Mouse (Mus musculus) forebrain, embryonic 16.5 days (tissue): ENCODE results near the gene Eng. TPM values are rescaled to one million over a fixed set of nuclear protein-coding genes. Genes with fewer than 3 reads are reported as not detected.

ENCODE experiments used
- ATAC-seq: fragments of 200-750 bp; cut with Nextera tagmentation; 2 replicates; pipeline ENCODE4 v1.8.0; 2017; ENCODE audit warnings: mild to moderate bottlenecking, moderate library complexity
- H3K27ac ChIP-seq: fragments of 300-500 bp; sonication (generic); 2 replicates; pipeline ENCODE4 v1.5.1; 2014; ENCODE audit warnings: low read length, control low read depth
- H3K27me3 ChIP-seq: fragments of 300-500 bp; sonication (generic); replicated peaks from 2 replicates; pipeline ENCODE4 v1.6.1; 2014; ENCODE audit warnings: low read length; ENCODE audit not compliant: control insufficient read depth, insufficient read depth
- H3K36me3 ChIP-seq: fragments of 300-500 bp; sonication (generic); 2 replicates; pipeline ENCODE4 v1.6.1; 2014; ENCODE audit not compliant: control insufficient read depth, insufficient read depth
- H3K4me1 ChIP-seq: fragments of 300-500 bp; sonication (generic); replicated peaks from 2 replicates; pipeline ENCODE4 v1.6.1; 2014; ENCODE audit warnings: low read length; ENCODE audit not compliant: control insufficient read depth, insufficient read depth
- H3K4me2 ChIP-seq: fragments of 300-500 bp; sonication (generic); 2 replicates; pipeline ENCODE4 v1.6.1; 2014; ENCODE audit warnings: mild to moderate bottlenecking, low read length, control low read depth
- H3K4me3 ChIP-seq: fragments of 300-500 bp; sonication (generic); replicated peaks from 2 replicates; pipeline ENCODE4 v1.5.1; 2014; ENCODE audit warnings: mild to moderate bottlenecking, low read length, control low read depth
- H3K9ac ChIP-seq: fragments of 300-500 bp; sonication (generic); replicated peaks from 2 replicates; pipeline ENCODE4 v1.6.1; 2014; ENCODE audit warnings: low read depth, low read length, control low read depth
- H3K9me3 ChIP-seq: fragments of 300-500 bp; sonication (generic); 2 replicates; pipeline ENCODE4 v1.6.1; 2016; ENCODE audit warnings: low read length; ENCODE audit not compliant: control insufficient read depth
- WGBS: fragments of 180-500 bp; shearing (Covaris S2); extraction: QIAGEN DNeasy Blood & Tissue Kit; methylation state at CpG from one replicate; pipeline ENCODE4 v1.1.7; 2014; 5-methylcytosine and 5-hydroxymethylcytosine counted together
- polyA plus RNA-seq: library from polyadenylated mRNA; unstranded; fragments of >200 nt; fragmentation: Nextera tagmentation; extraction: Ambion mirVana; gene quantifications from 2 replicates; pipeline ENCODE4 v1.2.1, GENCODE M21; 2015

Eng gene
- polyA plus RNA-seq, 1 experiment from 2014 or later: 27.3 TPM

DNA sequence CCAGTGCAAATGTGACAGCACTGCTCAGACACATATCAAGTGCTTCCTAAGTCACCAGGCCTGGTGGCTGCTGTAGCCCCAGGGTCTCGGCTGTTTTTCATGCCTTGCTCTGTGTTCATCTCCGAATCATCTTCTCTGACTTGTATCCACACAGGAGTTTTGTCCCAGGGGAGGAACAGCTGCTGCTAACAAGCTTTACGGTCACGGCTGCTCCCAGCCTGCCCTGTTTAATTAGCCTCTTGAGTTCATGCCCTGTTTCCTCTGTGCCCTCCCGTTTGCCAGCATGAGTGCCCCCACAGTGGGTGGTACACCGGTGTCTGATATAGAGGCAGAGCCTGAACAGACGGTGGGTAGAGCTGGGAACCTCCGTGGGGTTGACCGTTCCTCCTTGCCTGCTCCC, 28.3 kb upstream of the Eng start:
- 0 out of 2 replicates have a peak, but pooled peaks cover 3% of the 10 kb centered on the region for H3K4me1 ChIP-seq
- peaks cover 3% of the 10 kb centered on the region; the same call in 1 of the 2 replicates for H3K9me3 ChIP-seq
- no peaks in the 10 kb centered on the region; the same call in 1 of the 2 replicates for H3K36me3 ChIP-seq
- no peak for ATAC-seq
- H3K4me3 ChIP-seq: no peak overlapping the region
- 77% methylated on average over 9 of the region's 9 CpGs for WGBS
- no peak overlapping the region for H3K4me2 ChIP-seq
- no peaks in the 10 kb centered on the region for H3K27me3 ChIP-seq
- no peak overlapping the region for H3K27ac ChIP-seq
- no peak overlapping the region for H3K9ac ChIP-seq

DNA sequence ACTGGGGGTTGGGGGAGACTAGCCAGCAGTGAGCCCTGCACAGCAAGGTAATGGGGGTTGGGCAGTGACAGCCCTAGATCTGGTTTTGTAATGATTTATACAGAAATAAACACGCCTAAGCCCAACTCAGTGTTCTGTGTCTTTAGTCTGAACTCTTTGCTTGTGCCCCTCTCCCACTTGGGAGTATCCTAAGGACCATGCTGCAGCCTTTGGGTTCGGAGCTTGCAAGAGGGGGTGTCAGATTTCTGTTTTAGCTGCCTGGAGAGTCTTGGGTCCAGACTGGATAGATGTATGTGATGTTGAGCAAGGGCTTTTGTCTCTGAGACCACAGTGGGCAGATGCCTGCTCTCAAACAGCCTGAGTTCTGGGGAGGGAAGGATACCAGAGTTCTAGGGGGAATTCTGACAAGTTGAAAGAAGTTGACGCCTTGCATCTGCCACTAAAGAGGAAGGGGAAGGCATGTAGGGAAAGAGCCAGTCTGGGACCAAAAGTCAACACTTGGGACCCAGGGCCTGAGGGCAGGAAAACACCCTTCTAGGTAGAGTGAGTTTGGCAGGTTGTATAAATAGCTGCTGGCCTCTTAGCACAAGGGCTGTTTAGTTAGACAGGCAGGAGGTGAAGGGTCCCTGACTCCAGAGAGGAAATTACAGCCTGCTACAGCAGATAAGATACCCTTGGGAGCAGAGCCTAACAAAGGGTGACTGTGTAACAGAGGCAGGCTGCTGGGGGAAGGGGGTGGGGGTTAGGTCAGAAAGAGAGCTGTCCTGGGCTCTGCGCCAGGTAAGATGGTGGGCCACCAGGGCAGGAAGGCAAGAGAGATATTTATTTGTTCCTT, 25.5 kb upstream of the Eng start:
- no peaks in the 10 kb centered on the region for H3K27me3 ChIP-seq
- H3K4me2 ChIP-seq: no peak overlapping the region
- no peak overlapping the region for H3K27ac ChIP-seq
- H3K9ac ChIP-seq: peak overlapping the region; percentile 4; the same call in 1 of the 2 replicates
- no peak overlapping the region for H3K4me3 ChIP-seq
- peaks cover 3% of the 10 kb centered on the region; the same call in 1 of the 2 replicates for H3K9me3 ChIP-seq
- H3K36me3 ChIP-seq: no peaks in the 10 kb centered on the region
- ATAC-seq: no peak
- WGBS: 60% methylated on average over 4 of the region's 4 CpGs
- H3K4me1 ChIP-seq: peaks cover 13% of the 10 kb centered on the region

DNA sequence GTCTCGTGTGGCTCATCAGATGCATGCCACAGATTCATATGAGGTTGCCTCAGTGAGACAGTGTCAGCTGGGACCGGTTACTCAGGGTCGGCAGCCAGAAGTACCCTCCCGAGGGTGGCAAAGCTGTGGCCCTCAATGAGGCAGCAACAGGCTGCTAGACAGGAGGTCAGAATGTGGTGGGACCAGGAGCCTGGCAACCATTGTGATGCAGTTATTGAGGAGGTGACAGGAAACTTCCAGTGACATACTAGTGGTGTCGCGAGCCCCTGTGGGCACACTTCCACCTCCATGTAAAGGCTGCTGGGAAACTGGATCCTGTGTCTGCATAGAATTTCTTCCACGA, 24.9 kb upstream of the Eng start, which contains the start of gene Ak1:
TSS of gene Ak1 (plus strand) at position 242 of the 343 bp plus-strand sequence.
- Histone ChIP-seq H3K4me1 (peaks cover 19% of the 10 kb centered on the region), H3K4me3 (no peak within 1 kb of the TSS), H3K9me3 (peaks cover 3% of the 10 kb centered on the region; the same call in 1 of the 2 replicates), H3K27me3 (no peaks in the 10 kb centered on the region), H3K9ac (peak within 1 kb of the TSS; percentile 4; the same call in 1 of the 2 replicates), H3K27ac (no peak within 1 kb of the TSS), H3K4me2 (no peak within 1 kb of the TSS), H3K36me3 (no peaks in the 10 kb centered on the region)
- 42% methylated on average over 7 of the region's 7 CpGs for WGBS
- ATAC-seq: no peak

DNA sequence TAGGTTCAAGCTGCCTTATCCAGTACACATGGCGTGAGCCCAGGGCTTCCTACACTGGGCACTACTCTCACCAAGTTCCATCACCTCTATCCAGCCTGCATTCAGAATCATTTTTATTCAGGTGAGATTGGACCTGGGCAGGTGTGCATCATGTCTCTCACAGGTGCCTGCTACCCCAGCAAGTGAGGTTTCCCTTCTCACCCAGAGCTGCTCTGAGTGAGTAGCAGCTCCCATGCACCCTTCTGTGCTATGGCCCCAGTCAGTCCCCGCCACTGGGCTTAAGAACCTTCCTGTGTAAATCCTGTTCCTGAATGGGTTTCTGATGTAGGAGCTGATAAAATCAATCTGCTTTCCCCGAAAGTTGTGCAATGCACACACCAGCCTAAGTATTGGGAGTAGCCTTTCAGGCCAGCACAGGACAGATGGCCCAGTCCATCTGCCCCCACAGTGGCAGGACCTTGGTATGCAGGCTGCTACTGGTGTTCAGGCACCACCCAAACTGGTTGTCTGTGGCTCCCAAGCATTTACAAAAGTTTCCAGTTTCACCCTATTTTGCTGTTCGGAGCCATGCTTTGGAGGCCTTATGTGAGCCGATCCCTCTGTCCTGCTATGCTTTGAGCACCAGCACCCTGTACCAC, 22.2 kb upstream of the Eng start:
- Histone ChIP-seq H3K27ac (no peak overlapping the region), H3K9ac (no peak overlapping the region), H3K27me3 (no peaks in the 10 kb centered on the region), H3K9me3 (no peaks in the 10 kb centered on the region), H3K4me1 (peaks cover 36% of the 10 kb centered on the region), H3K4me2 (no peak overlapping the region), H3K4me3 (no peak overlapping the region), H3K36me3 (no peaks in the 10 kb centered on the region)
- 93% methylated on average over 5 of the region's 5 CpGs for WGBS
- no peak for ATAC-seq

DNA sequence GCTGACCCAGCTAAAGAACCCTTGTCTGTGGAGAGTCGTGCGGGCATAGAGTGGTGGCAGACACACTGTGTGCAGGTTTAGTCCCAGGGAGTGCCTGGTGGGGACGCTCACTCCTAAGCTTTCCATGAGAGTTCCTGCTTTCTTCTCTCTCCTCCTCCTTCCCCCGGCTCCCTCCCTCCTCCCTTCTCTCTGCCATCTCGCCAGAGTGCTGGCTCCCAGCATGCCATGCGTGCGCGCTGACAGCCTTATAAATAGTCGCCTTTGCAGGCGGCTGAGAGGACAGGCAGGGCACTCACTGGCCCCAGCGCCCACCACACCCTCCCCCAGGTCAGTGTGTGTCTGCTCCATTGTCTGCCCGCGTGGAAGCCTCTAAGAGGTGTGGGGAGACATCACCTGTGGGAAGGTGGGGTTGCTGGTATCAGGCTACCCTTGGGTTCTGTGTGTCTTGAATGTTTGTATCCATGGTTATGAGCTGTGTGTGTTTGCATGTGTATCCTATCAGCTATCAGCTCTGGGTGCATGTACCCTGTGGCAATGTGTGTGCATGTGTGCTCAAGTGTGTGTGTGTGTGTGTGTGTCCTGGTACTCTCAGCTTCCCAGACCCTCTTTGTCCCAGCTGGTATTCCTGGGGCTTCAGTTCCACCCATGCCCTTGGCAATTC, 21.1 kb upstream of the Eng start:
- peak overlapping the region; percentile 85 for H3K27ac ChIP-seq
- under 1% methylated on average over 13 of the region's 13 CpGs for WGBS
- no peaks in the 10 kb centered on the region for H3K9me3 ChIP-seq
- peak overlapping the region; percentile 65 for H3K9ac ChIP-seq
- peak overlapping the region; percentile 47 for H3K4me3 ChIP-seq
- peaks cover 41% of the 10 kb centered on the region for H3K4me1 ChIP-seq
- no peaks in the 10 kb centered on the region for H3K27me3 ChIP-seq
- peak overlapping the region; percentile 64 for H3K4me2 ChIP-seq
- ATAC-seq: peak; percentile 81
- H3K36me3 ChIP-seq: no peaks in the 10 kb centered on the region

DNA sequence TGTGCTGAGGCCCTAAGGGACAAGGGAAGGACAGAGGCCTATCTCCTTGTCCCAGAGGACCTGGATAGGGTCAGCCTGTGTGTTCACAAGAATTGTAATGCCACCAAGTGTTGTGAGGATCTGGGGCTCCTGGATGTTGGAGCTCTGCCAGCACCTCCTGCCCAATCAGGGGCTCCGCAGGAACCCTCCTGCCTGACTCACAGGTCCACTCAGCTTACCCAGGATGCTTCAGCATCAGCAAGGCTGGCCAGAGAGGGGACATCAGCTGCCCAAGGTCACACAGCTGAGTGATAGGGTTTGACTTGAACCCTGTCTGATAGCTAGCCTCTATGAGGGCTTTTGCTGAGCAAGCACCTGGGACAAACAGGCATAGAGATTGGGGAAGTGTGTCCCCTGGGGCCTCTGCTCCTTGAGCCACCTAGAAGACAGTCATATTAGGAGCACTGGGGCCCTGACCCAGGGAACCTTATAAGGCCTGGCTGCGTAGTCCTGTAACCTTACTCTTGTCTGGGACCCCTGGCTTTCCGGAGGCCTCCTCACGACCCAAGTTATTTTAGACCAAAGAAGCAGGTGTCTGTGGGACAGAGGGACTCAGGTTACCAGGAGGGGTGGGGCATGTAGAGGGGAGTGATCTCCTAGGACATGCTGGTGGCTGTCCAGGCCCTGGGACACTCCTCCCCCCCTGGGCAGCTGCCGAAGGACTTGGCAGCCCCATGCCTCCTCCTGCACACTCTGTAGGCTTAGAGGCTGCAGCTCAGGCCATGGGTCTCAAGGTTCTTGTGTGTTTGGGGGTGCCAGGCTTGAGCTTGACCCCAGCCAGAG, 20.3 kb upstream of the Eng start:
- WGBS: 56% methylated on average over 5 of the region's 5 CpGs
- Histone ChIP-seq H3K4me2 (peak overlapping the region; percentile 64), H3K27me3 (no peaks in the 10 kb centered on the region), H3K4me3 (peak overlapping the region; percentile 47), H3K9me3 (no peaks in the 10 kb centered on the region), H3K27ac (peak overlapping the region; percentile 85), H3K36me3 (no peaks in the 10 kb centered on the region), H3K4me1 (peaks cover 38% of the 10 kb centered on the region), H3K9ac (peak overlapping the region; percentile 65)
- ATAC-seq: 0 out of 2 replicates have a peak, but pooled peaks have one; percentile 0

DNA sequence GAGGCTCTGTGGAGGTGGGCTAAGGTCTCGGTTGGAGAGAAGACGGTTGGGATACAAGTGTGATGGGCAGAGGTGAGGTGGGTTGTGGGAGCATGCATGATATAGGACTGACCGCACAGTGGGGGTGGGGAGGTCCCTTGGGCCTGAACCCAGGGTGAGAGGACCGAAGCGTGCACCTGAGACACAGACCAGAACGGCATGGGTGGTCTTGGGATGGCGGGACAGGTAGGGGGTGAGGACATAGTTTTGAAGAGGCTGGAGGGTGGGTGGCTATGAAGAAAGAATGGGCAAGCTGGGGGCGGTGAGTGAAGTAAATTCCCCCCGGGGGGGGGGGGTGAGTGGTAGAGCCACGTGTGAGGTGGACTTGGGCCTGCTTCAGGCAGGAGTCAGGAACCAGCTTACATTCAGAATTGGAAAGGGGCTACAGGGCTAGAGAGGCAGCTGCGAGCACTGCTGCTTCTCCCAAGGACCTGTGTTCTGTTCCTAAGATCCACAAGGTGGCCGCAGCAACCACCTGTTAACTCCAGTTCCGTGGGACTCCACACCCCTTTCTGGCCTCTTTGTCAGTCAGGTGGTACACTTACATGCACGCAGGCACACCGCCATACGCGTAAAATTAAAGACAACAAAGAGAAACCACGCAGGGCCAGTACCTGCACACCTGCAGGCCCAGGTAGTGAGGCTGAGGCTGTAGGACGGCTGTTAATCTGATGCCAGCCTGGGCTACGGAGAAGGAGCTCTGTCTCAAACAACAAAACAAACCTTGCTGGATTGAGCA, 18.9 kb upstream of the Eng start:
- no peaks in the 10 kb centered on the region for H3K36me3 ChIP-seq
- no peak overlapping the region for H3K27ac ChIP-seq
- ATAC-seq: no peak
- no peaks in the 10 kb centered on the region for H3K9me3 ChIP-seq
- H3K27me3 ChIP-seq: no peaks in the 10 kb centered on the region
- H3K9ac ChIP-seq: no peak overlapping the region
- no peak overlapping the region for H3K4me3 ChIP-seq
- peaks cover 38% of the 10 kb centered on the region for H3K4me1 ChIP-seq
- 74% methylated on average over 19 of the region's 20 CpGs for WGBS
- no peak overlapping the region for H3K4me2 ChIP-seq

DNA sequence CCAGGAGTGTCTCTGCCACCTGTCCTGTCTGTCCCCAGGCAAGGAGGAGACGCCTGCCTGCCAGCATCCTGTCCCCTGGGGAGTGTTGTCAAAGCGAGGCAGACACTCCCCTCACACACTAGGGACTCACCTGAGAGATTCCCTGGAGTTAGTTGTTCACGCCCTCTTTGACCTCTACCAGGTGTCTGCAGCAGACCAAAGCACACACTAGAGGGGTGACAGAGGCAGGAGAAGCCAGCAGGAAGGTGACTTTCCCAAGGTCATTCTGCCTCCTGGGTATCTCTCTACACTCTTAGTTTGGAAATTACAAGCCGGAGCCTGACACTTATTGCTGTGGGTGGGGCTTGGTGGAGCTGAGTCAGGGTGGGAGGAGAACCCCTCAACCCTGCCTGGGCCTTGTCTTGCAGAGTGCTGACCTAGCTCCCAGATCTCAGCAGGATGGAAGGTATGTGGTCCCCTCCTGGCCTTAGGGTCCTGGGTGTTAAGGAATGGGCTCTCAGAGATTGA, 18.3 kb upstream of the Eng start:
- peaks cover 38% of the 10 kb centered on the region for H3K4me1 ChIP-seq
- H3K36me3 ChIP-seq: no peaks in the 10 kb centered on the region; the same call in 1 of the 2 replicates
- H3K27ac ChIP-seq: no peak overlapping the region
- WGBS: 72% methylated on average over 4 of the region's 4 CpGs
- no peak overlapping the region for H3K4me3 ChIP-seq
- ATAC-seq: no peak
- H3K27me3 ChIP-seq: no peaks in the 10 kb centered on the region
- H3K9ac ChIP-seq: no peak overlapping the region; the same call in 1 of the 2 replicates
- no peak overlapping the region for H3K4me2 ChIP-seq
- H3K9me3 ChIP-seq: no peaks in the 10 kb centered on the region
